Mouse (Mus musculus) forebrain, embryonic 15.5 days (tissue): Measurements from ENCODE around the gene Wars. TPM values are rescaled to one million over a fixed set of nuclear protein-coding genes. Genes with fewer than 3 reads are reported as not detected.

Experiments
- ATAC-seq: fragments of 200-750 bp; cut with Nextera tagmentation; replicated peaks from 2 replicates; pipeline ENCODE4 v1.8.0; 2017; ENCODE audit warnings: mild to moderate bottlenecking, moderate TSS enrichment, moderate library complexity
- H3K27ac ChIP-seq: fragments of 300-500 bp; sonication (generic); replicated peaks from 2 replicates; pipeline ENCODE4 v1.5.1; 2015; ENCODE audit warnings: mild to moderate bottlenecking, inconsistent platforms
- H3K27me3 ChIP-seq: fragments of 300-500 bp; sonication (generic); 2 replicates; pipeline ENCODE4 v1.6.1; 2015; ENCODE audit warnings: inconsistent platforms
- H3K36me3 ChIP-seq: fragments of 300-500 bp; sonication (generic); 2 replicates; pipeline ENCODE4 v1.6.1; 2015; ENCODE audit warnings: mild to moderate bottlenecking, inconsistent platforms
- H3K4me1 ChIP-seq: fragments of 300-500 bp; sonication (generic); 2 replicates; pipeline ENCODE4 v1.6.1; 2015; ENCODE audit warnings: inconsistent platforms
- H3K4me2 ChIP-seq: fragments of 300-500 bp; sonication (generic); replicated peaks from 2 replicates; pipeline ENCODE4 v1.6.1; 2015; ENCODE audit warnings: mild to moderate bottlenecking, inconsistent platforms
- H3K4me3 ChIP-seq: fragments of 300-500 bp; sonication (generic); 2 replicates; pipeline ENCODE4 v1.5.1; 2015; ENCODE audit warnings: mild to moderate bottlenecking, inconsistent platforms
- H3K9ac ChIP-seq: fragments of 300-500 bp; sonication (generic); replicated peaks from 2 replicates; pipeline ENCODE4 v1.6.1; 2015; ENCODE audit warnings: mild to moderate bottlenecking, inconsistent platforms
- H3K9me3 ChIP-seq: fragments of 300-500 bp; sonication (generic); 2 replicates; pipeline ENCODE4 v1.6.1; 2016; ENCODE audit warnings: inconsistent platforms
- WGBS: fragments of 180-500 bp; shearing (Covaris S2); methylation state at CpG from one replicate; pipeline ENCODE4 v1.1.7; 2015; ENCODE audit warnings: mixed read lengths; 5-methylcytosine and 5-hydroxymethylcytosine counted together
- polyA plus RNA-seq: library from polyadenylated mRNA; unstranded; fragments of >200 nt; fragmentation: Nextera tagmentation; extraction: Ambion mirVana; gene quantifications from 2 replicates; pipeline ENCODE4 v1.2.1, GENCODE M21; 2015

The Wars gene
- polyA plus RNA-seq, 1 experiment from 2014 or later = 104 TPM

- no peak overlapping the region for H3K9ac ChIP-seq
- no peak overlapping the region for H3K4me2 ChIP-seq
- no peak for ATAC-seq
- H3K9me3 ChIP-seq = no peaks in the 10 kb centered on the region
- no peaks in the 10 kb centered on the region for H3K27me3 ChIP-seq
- no peaks in the 10 kb centered on the region for H3K36me3 ChIP-seq
- no peak overlapping the region for H3K4me3 ChIP-seq
- no peak overlapping the region for H3K27ac ChIP-seq
- H3K4me1 ChIP-seq = peaks cover 18% of the 10 kb centered on the region
- WGBS = 90% methylated on average over 2 of the region's 2 CpGs
Observed at GRCm38 (mm10) chr12:108928249-108928648, 34.3 kb upstream of the Wars start.

- H3K36me3 ChIP-seq = no peaks in the 10 kb centered on the region
- no peaks in the 10 kb centered on the region for H3K27me3 ChIP-seq
- 57% methylated on average over 9 of the region's 11 CpGs for WGBS
- H3K4me3 ChIP-seq = no peak overlapping the region
- peaks cover 15% of the 10 kb centered on the region for H3K4me1 ChIP-seq
- H3K4me2 ChIP-seq = no peak overlapping the region
- no peak overlapping the region for H3K27ac ChIP-seq
- ATAC-seq = no peak
- H3K9ac ChIP-seq = no peak overlapping the region
- H3K9me3 ChIP-seq = no peaks in the 10 kb centered on the region
Observed at GRCm38 (mm10) chr12:108926606-108927111, 32.7 kb upstream of the Wars start.

GRCm38 (mm10) chr12:108918753-108919152 lies 24.8 kb upstream of the Wars start:
- 71% methylated on average over 4 of the region's 4 CpGs for WGBS
- H3K36me3 ChIP-seq = no peaks in the 10 kb centered on the region
- no peak overlapping the region for H3K4me2 ChIP-seq
- no peak overlapping the region for H3K27ac ChIP-seq
- H3K9ac ChIP-seq = no peak overlapping the region
- H3K27me3 ChIP-seq = peaks cover 9% of the 10 kb centered on the region; the same call in 1 of the 2 replicates
- H3K4me3 ChIP-seq = no peak overlapping the region
- H3K9me3 ChIP-seq = no peaks in the 10 kb centered on the region
- no peak for ATAC-seq
- peaks cover 43% of the 10 kb centered on the region for H3K4me1 ChIP-seq

GRCm38 (mm10) chr12:108917509-108917908 lies 23.5 kb upstream of the Wars start:
- Histone ChIP-seq H3K27ac (peak overlapping the region; percentile 20; the same call in 1 of the 2 replicates), H3K4me3 (no peak overlapping the region), H3K36me3 (no peaks in the 10 kb centered on the region), H3K4me2 (no peak overlapping the region), H3K9ac (no peak overlapping the region), H3K4me1 (peaks cover 48% of the 10 kb centered on the region), H3K27me3 (peaks cover 9% of the 10 kb centered on the region; the same call in 1 of the 2 replicates), H3K9me3 (no peaks in the 10 kb centered on the region)
- peak; percentile 44; the same call in 1 of the 2 replicates for ATAC-seq
- WGBS = 16% methylated on average over 9 of the region's 9 CpGs

GRCm38 (mm10) chr12:108916447-108917042 lies 22.6 kb upstream of the Wars start:
- Histone ChIP-seq H3K27ac (0 out of 2 replicates have a peak overlapping the region, but pooled peaks have one; percentile 17), H3K36me3 (no peaks in the 10 kb centered on the region), H3K9ac (no peak overlapping the region), H3K4me1 (peaks cover 48% of the 10 kb centered on the region), H3K4me2 (no peak overlapping the region), H3K4me3 (no peak overlapping the region), H3K9me3 (no peaks in the 10 kb centered on the region), H3K27me3 (peaks cover 9% of the 10 kb centered on the region; the same call in 1 of the 2 replicates)
- ATAC-seq = peak; percentile 61
- WGBS = 20% methylated on average over 7 of the region's 7 CpGs

- H3K4me1 ChIP-seq = peaks cover 48% of the 10 kb centered on the region
- H3K9me3 ChIP-seq = no peaks in the 10 kb centered on the region
- no peaks in the 10 kb centered on the region for H3K36me3 ChIP-seq
- H3K9ac ChIP-seq = no peak overlapping the region
- no peak overlapping the region for H3K27ac ChIP-seq
- H3K4me3 ChIP-seq = no peak overlapping the region
- peaks cover 9% of the 10 kb centered on the region; the same call in 1 of the 2 replicates for H3K27me3 ChIP-seq
- 14% methylated on average over 6 of the region's 6 CpGs for WGBS
- ATAC-seq = peak; percentile 74
- H3K4me2 ChIP-seq = no peak overlapping the region
Observed at GRCm38 (mm10) chr12:108915893-108916292, 21.9 kb upstream of the Wars start.

- ATAC-seq = no peak
- no peak overlapping the region for H3K27ac ChIP-seq
- no peaks in the 10 kb centered on the region for H3K36me3 ChIP-seq
- no peak overlapping the region for H3K4me3 ChIP-seq
- H3K4me1 ChIP-seq = peaks cover 48% of the 10 kb centered on the region
- H3K9ac ChIP-seq = no peak overlapping the region
- no peak overlapping the region for H3K4me2 ChIP-seq
- 61% methylated on average over 12 of the region's 12 CpGs for WGBS
- H3K27me3 ChIP-seq = peaks cover 9% of the 10 kb centered on the region; the same call in 1 of the 2 replicates
- no peaks in the 10 kb centered on the region for H3K9me3 ChIP-seq
Observed at GRCm38 (mm10) chr12:108914709-108915340, 20.9 kb upstream of the Wars start.

GRCm38 (mm10) chr12:108914198-108914597 lies 20.2 kb upstream of the Wars start:
- Histone ChIP-seq H3K27me3 (peaks cover 9% of the 10 kb centered on the region; the same call in 1 of the 2 replicates), H3K9me3 (no peaks in the 10 kb centered on the region), H3K36me3 (no peaks in the 10 kb centered on the region), H3K9ac (no peak overlapping the region), H3K4me2 (no peak overlapping the region), H3K27ac (no peak overlapping the region), H3K4me1 (peaks cover 48% of the 10 kb centered on the region), H3K4me3 (no peak overlapping the region)
- ATAC-seq = no peak
- WGBS = 44% methylated on average over 3 of the region's 3 CpGs

- Histone ChIP-seq H3K4me2 (no peak overlapping the region), H3K27me3 (peaks cover 6% of the 10 kb centered on the region; the same call in 1 of the 2 replicates), H3K4me1 (peaks cover 38% of the 10 kb centered on the region), H3K4me3 (no peak overlapping the region), H3K9ac (no peak overlapping the region), H3K27ac (no peak overlapping the region), H3K9me3 (no peaks in the 10 kb centered on the region), H3K36me3 (no peaks in the 10 kb centered on the region)
- WGBS = 97% methylated on average over 2 of the region's 2 CpGs
- ATAC-seq = no peak
Observed at GRCm38 (mm10) chr12:108912442-108912841, 18.5 kb upstream of the Wars start.

GRCm38 (mm10) chr12:108909846-108910433 lies 16.0 kb upstream of the Wars start:
- Histone ChIP-seq H3K4me2 (no peak overlapping the region), H3K4me1 (peaks cover 35% of the 10 kb centered on the region), H3K27ac (no peak overlapping the region), H3K9ac (no peak overlapping the region), H3K27me3 (peaks cover 6% of the 10 kb centered on the region; the same call in 1 of the 2 replicates), H3K4me3 (no peak overlapping the region), H3K9me3 (no peaks in the 10 kb centered on the region), H3K36me3 (no peaks in the 10 kb centered on the region)
- ATAC-seq = no peak
- WGBS = 82% methylated on average over 8 of the region's 8 CpGs

GRCm38 (mm10) chr12:108906398-108906797 lies 12.4 kb upstream of the Wars start:
- H3K4me2 ChIP-seq = no peak overlapping the region
- no peaks in the 10 kb centered on the region for H3K9me3 ChIP-seq
- peaks cover 29% of the 10 kb centered on the region for H3K4me1 ChIP-seq
- no peaks in the 10 kb centered on the region for H3K36me3 ChIP-seq
- no peak overlapping the region for H3K9ac ChIP-seq
- WGBS = 36% methylated on average over 12 of the region's 12 CpGs
- 0 out of 2 replicates have a peak, but pooled peaks have one; percentile 32 for ATAC-seq
- H3K4me3 ChIP-seq = no peak overlapping the region
- peak overlapping the region; percentile 49 for H3K27ac ChIP-seq
- H3K27me3 ChIP-seq = no peaks in the 10 kb centered on the region
